Mouse (Mus musculus) liver, adult 10 weeks (tissue): ENCODE data around the gene Med9. TPM values are rescaled to one million over a fixed set of nuclear protein-coding genes. Genes with fewer than 3 reads are reported as not detected.

Source experiments
- polyA plus RNA-seq: library from polyadenylated mRNA; stranded (reverse); fragments of 350-450 nt; fragmentation: Illumina TruSeq; extraction: RNeasy Lipid Tissue Mini Kit (QIAGEN cat#74804); gene quantifications from one replicate; pipeline ENCODE4 v1.2.3, GENCODE M21; 2014; ENCODE audit warnings: low read depth, low replicate concordance

Med9 gene
- polyA plus RNA-seq: 2.4 TPM

DNA sequence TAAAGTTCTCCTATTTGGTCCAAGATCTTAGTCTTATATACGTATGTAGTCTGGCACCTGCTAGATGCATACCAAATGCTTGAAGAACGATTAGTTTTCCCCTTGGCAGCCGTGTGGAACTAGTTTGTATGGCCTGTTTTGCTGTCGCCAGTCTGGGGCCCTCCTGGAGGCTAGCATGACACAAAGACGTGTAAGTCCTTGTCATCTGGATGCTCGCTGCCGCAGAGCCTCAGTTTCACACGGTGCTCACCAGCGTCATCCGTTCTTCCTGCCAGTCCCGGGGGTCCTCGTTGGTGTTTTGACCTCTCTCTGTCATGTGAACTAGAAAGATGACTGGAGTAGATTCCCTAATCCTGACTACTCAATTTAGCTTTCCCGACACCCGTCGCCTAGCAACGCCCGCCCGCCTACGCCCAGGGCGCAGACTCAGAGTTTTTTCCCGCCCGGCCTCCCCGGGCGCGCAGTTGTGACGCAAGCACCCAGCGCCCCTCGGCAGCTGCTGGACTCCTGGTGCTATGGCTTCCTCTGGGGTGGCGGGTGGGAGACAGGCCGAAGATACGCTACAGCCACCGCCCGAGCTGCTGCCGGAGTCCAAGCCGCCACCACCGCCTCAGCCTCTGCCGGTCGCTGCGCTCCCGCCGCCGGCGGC is at the start of gene Med9:
TSS of gene Med9 (plus strand) at position 455 of the 649 bp plus-strand sequence.

DNA sequence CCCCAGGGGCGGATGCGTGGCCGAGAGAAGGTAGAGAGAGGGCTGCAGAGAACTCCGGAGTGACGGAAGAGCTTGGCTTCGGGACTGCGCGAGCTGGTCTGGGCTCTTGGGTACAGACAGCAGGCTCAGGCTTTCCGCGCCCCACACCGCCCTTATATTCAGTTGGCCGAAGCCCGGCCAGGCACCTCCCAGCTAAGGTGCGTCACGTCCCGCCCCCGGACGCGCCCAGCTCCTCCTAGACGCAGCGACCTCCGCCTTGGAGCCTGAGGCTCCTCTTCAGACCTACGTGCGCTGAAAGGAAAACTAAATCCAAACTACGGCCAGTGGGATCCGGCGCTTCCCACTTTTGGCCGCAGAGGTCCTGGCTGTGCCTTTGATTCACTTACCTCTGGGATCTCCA is 16.8 kb downstream of the Med9 start, which contains the start of gene Rasd1:
TSS of gene Rasd1 (minus strand) at position 127 of the 400 bp plus-strand sequence.

Other genes starting within 250 kb of the Med9 start
- 0.21 TPM for gene Pld6, start 160.6 kb upstream of the Med9 start, polyA plus RNA-seq
- 3.4 TPM for gene Flcn, start 138.2 kb upstream of the Med9 start, polyA plus RNA-seq
- 3.4 TPM for gene Nt5m, start 108.8 kb upstream of the Med9 start, polyA plus RNA-seq
- gene Cops3, start 108.4 kb upstream of the Med9 start, polyA plus RNA-seq: 90.0 TPM
- not detected for gene Rasd1, start 16.7 kb downstream of the Med9 start, polyA plus RNA-seq
- 28.9 TPM for gene Pemt, start 98.3 kb downstream of the Med9 start, polyA plus RNA-seq
- gene Rai1, start 156.8 kb downstream of the Med9 start, polyA plus RNA-seq: 0.93 TPM